Mouse (Mus musculus) thymus, postnatal 25 days (tissue): ENCODE results near the gene Phf23.
A peak's percentile ranks its signal among the peaks of the same experiment; 100 is the strongest.
"Not testable (repeated sequence)": the region's sequence is repeated elsewhere in the genome, so short reads cannot be mapped to it uniquely, and the experiment has no call there.

ENCODE experiments used
- DNase-seq: peaks from one replicate; pipeline ENCODE4 v3.0.0; 2022

Gene Phf23

GRCm38 (mm10) chr11:70001159-70001558 is 5.6 kb downstream of the Phf23 start:
- no peak for DNase-seq

DNA sequence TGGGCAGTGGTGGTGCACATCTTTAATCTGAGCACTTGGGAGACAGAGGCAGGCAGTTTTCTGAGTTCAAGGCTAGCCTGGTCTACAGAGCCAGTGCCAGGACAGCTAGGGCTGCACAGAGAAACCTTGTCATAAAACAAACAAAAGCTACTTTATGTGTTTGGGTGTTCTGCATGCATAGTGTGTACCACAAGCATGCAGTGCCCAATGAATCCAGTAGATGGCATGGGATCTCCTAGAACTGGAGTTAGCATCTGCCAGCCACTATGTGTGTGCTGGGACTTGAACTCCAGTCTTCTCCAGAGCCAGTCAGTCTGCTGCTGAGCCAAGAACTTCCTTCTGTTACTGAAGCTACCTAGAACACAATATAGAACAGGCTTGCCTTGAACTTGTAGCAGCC is 6.3 kb downstream of the Phf23 start:
- peak; percentile 70 for DNase-seq

DNA sequence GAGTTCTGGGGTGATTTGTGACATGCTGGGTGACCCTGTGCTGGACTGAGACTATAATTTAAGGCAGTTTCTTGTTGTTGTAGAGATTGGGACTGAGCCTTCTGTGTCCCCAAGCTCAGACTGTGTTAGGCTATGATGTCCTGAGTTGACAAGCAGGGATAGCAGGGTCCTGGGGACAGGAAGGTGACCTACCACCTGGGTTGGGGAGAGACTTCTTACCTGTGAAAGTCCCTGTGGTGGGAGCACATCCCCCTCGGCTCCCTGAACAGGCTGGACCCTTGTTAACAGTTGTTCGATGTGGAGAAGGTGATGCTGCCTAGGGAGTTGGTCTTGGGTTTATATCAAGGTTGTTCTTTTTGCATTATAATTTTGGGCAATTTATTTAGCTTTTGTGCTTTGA is 6.9 kb downstream of the Phf23 start:
- DNase-seq: no peak

GRCm38 (mm10) chr11:70005521-70005920 is 9.9 kb downstream of the Phf23 start:
- DNase-seq: peak; percentile 52

DNA sequence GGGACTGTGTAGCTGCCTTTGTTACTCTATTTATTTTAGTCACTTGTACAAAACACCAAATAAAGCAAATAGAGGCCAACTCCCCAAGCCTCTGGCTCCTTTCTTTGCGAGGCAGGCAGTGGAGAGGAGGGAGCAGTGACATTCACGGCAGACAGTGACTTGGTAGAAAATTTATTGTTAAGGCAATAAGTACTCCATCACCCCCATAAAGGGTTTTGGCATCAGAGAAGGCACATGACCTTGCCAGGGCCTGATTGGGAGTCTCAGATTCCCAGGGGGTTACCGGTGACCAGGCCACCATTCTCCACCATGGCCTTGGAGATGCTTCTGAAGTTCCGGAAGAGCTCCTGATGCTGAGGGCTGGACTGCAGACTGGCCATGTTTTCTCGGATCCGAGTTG is 14.5 kb downstream of the Phf23 start:
- no peak for DNase-seq

- no peak for DNase-seq
Observed at GRCm38 (mm10) chr11:70010548-70010947, 15.0 kb downstream of the Phf23 start.

DNA sequence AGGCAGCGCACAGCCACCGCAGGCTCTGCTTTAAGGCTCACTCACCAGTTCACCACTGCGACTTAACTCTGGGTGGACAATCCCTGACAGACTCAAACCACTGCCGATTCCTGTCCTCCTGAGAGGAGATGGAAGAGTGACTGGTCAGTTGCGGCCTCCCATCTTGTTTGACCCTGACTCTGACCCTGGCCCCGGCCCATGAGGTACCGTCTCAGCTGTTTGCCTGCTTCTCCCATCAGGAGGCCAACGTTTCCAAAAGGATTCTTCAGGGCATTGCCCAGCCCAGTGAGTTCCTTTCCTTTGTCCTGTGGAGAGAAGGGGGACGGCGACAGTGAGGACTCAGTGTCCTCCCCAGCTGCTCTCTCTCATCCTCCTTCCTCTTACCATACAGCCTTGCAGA is 15.4 kb downstream of the Phf23 start:
- DNase-seq: no peak

- DNase-seq: no peak
Observed at GRCm38 (mm10) chr11:70012931-70013330, 17.4 kb downstream of the Phf23 start.

DNA sequence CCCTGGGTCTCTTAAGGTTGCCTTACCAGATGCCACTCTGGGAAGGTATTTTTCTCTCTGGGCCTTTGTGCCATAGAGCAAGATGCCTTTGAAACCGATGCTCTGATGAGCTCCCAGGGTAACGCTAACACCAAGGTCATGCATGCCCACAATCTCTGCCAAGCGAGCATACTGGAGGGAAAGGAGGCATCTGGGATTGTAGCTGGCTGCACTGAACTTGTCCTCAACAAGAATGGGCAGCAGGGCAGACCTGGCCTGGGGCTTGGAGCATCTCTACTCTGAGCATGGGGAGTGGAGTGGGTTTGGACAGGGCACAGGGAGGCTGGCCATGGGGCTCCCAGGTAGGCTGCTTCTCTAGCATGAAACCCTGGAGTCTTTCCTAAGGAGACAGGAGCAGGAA is 17.8 kb downstream of the Phf23 start:
- no peak for DNase-seq

DNA sequence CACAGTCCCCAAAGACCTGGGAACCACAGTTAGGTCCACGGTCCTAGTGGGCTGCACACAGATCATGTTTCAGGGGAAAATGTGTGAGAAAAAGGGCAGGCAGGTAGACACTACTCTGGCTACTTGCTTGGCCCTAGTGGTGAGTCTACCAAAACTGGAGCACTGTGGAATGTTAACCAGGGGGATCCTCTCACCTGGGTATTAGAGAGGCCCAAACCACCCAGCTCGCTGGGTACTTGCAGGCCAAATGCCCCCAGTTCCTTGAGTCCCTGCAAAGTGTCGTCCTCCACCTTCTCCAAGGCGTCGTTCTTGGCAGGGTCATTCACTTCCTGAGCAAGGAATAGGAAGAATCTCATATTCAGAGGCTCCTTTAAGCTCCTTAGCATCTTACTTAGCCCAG is 18.5 kb downstream of the Phf23 start:
- no peak for DNase-seq

DNA sequence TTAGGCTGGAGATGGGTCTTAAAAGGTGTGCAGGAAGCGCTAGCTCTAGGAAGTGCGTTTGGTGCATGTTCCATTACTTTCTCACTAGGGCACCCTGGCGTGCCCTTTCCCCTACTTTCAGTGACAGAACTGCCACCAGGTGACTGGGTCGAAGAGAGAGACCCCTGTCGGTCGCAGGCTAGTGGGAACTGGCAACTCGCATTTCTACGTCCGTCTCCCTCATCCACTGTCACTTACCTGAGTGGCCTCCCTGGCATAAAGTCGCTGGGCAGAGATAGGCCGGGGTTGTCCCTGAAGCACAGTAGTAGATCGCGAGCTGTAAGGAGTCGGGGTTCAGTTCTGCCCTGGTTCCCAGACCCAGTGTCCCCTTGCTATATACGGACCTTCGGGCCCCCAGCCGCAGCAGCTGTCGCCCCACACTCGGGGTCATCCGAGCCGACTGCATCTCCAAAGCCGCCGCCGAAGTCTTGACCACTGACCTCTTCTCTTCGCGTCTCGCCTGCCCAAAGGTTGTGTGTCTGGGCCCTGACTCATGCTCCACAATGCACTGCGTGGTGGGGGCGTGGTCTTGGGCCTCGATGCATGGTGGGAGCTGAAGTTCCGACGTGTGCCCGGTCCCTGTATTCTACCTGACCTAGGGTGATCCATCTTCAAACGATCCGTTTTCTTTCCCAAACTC is 19.4 kb downstream of the Phf23 start, which contains the start of gene Acadvl:
Gene Acadvl (minus strand): TSS at position 532 of the 679 bp plus-strand sequence.
- DNase-seq: peak; percentile 85

DNA sequence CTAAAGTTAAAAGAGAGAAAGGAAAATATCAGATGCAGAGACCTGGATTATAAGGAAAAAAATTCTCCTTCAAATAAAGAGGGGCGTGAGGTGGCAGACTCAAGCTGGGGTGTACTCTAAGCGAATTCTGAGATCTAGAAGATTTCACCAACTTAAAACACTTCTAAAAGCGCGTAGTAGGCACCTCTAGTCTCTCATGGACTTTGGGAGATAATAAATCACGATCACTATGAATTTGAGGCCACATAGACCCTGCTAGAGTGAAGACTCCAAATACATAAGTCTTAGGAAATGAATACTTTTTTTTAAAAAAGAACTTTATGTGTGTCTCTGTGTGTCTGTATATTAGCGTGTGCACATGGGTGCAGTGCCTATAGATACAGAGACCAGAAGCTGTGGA is 20.1 kb downstream of the Phf23 start:
- DNase-seq: no peak

DNA sequence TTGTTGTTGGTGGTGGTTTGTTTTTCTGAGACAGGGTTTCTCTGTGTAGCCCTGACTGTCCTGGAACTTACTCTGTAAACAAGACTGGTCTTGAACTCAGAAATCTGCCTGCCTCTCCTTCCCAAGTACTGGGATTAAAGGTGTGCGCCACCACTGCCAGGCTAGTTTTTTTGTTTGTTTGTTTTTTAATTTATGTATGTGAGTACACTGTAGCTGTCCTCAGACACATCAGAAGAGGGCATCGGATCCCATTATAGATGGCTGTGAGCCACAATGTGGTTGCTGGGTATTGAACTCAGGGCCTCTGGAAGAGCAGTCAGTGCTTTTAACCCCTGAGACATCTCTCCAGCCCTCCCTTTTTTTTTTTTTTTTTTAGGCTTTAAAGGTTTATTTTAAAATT is 20.6 kb downstream of the Phf23 start:
- not testable (repeated sequence) for DNase-seq

DNA sequence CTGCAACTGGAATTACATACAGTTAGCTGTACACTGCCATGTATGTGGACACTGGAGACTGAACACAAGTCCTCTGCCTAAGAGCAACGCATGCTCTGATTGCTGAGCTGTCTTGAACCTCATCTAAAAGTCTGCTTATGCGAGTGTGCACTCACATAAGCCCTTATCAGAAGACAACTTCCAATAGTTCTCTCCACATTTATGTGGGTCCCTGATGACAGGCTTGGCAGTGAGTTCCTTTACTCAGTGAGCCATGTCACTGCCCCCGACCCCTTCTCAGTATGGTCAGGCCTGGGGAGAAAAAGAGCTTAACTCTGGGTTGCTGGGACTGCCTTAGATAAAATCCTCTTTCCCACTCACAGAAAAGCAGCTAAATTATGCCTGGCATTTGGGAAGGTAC is 21.1 kb downstream of the Phf23 start, which contains the start of gene Dlg4:
Gene Dlg4 (plus strand): TSS at position 274 of the 400 bp plus-strand sequence.
- no peak for DNase-seq

GRCm38 (mm10) chr11:70017199-70017767 is 21.7 kb downstream of the Phf23 start:
- DNase-seq: no peak

DNA sequence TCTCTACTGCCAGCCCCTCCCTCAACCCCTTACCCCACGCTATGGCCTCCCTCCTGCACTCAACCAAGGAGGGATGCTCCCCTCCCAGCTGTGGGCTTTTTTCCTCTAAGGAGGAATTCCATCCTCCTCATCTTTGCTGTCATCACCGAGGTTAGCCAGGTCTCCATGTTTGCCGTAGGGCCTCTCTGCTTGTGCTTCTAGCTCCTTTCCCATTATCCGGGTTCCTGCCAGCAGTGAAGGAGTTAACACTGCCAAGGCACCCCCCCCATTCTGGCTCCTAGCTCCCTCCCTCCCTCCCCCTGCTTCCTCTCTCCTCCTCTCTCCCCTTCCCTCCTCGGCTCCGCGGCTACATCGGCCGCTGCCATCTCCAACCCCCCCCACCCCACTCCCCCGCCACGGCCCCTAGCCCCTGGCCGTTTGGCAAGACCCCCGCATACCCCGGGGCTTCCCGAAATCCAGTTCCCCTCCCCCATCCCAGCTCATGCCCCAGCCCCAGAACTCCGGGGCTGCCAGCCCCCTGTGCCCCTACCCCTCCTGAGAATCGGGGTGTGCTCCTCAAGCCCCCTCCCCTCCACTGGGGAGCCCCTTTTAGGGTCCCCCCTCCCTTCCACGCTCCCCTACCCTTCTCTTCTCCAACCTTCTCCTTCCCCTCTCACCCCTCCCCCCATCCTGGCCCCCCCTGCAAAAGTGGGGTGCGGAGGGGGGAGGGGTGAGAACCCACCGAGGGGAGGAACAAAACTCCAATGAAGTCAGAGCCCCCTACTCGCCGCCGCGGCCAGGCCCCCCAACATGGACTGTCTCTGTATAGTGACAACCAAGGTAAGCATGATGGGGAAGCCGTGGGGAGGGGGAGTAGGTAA is 22.8 kb downstream of the Phf23 start:
- peak; percentile 67 for DNase-seq

DNA sequence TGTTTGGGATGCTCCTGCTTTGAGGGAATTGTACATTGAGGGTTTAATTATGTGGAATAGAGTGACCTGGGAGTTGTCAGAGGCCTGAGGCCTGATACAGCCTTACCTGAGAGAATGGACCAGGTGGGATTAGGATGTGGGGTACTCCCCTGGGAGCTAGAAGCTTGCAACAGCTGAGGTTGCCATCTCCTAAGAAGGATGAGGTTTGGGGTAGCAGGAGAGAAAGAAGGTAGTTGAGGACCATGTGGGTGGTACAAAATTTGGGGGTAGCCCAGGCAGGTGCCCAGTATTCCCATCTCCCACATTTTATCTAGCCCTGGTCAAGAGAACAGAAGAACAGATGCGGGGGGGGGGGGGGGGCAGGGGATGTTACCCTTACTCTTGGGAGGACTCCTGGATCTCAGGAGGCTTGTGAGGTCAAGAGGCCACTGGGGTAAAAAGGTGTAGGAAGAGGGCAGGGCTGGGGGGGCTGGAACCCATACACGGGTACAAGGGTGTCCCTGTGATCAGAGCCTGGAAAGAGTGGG is 24.0 kb downstream of the Phf23 start:
- no peak for DNase-seq

DNA sequence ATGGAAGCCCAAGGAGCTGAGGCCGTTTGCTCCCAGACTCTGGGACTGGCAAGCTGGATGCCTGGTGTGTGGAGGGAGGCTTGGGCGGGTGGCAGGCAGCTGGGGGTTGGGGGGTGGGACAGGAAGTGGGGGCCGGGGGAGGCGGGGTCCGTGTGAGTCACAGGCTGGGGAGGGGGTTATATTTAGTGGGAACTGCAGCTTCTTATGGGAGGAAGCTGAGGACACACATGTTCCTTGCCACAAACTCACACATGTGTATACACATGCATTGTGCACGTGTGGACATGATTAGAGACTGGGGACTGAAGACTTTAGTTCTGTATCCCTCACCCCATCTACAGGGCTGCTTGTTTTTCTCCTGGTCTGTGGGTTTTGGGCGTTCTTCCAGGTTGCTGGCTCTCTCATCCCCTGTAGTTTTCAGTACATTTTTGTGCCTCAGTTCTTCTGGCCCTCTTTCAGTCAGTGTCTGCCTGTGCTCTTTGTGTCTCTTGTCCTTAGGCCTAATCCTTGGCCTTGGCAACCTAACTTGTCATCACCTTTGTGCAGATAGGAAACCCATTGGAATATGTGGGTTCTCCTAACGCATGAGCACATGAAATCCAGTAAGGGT is 24.6 kb downstream of the Phf23 start:
- DNase-seq: peak; percentile 65

DNA sequence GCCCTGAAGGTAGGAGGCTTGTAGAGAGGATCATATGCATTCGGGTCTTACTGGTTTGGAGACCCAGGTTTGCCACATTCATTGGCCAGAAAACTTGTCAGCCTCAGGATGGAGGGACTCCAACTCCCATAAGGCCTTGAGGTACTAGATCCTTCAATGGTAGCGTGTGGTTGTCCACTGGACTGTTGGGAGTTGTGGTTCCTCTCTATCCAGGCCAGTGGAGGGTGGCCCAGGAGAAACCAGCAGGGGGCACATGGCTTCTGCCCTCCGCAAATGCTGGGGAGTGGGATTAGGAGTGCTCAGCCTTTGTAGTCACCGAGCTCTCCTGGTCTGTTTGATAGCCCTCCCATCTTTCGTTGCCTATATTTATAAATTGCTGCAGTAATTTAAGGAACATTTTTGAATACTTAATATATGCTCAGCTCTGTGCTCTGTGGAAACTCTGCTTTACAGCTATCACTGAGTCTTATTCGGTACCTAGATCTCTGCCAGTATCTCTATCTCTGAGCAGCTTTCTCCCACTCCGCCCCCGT is 25.2 kb downstream of the Phf23 start:
- DNase-seq: peak; percentile 77

GRCm38 (mm10) chr11:70021264-70022132 is 25.9 kb downstream of the Phf23 start:
- peak; percentile 94 for DNase-seq

GRCm38 (mm10) chr11:70023481-70024150 is 28.0 kb downstream of the Phf23 start:
- peak; percentile 29 for DNase-seq
